Mouse (Mus musculus) thymus, postnatal 10 days (tissue): Measurements from ENCODE around the gene Selenot.
"Not testable (repeated sequence)": the region's sequence is repeated elsewhere in the genome, so short reads cannot be mapped to it uniquely, and the experiment has no call there.

Source experiments
- DNase-seq, 2 experiments: peaks; one replicate each; pipeline ENCODE4 v3.0.0; 2021; ENCODE audit warnings: low spot score in 2 of 2

Selenot gene

DNA sequence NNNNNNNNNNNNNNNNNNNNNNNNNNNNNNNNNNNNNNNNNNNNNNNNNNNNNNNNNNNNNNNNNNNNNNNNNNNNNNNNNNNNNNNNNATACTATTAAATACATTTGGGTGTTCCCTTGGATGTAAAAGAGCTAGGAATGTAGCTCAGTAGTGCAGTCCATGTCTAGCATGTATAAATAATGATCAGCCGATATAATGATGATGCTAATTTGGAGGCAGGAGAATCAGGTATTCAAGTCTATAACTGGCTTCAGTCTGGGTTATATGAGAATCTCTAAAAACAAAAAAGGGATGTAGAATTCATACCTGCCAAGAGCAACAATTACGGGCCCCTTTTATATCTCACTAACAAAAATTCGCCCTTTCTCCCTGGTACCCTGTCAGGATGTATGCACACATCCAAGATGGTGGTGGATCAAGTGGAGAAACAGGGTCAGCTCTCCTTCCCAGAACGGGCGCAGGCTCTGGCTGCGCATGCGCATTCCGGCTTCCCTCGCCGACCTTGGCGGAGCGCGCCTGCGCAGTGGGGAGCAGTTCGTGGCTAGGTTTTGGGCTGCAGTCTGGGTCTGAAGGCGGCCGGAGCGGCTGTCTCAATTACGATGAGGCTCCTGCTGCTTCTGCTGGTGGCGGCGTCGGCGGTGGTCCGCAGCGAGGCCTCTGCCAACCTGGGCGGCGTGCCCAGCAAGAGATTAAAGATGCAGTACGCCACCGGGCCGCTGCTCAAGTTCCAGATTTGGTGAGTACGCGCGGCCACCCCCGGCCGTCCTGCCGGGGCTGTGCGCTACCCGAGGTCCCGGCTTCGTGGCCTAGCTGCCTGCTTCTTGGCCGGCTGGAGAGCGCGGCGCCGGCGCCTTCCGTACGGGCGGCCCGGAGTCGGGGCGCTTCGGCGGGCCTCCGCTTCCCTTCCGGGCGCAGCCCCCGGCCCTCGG, at the start of gene Selenot:
Selenot (plus strand) TSS at position 500 of the 930 bp plus-strand sequence.
- peak; percentile 91 to 97 for DNase-seq

DNA sequence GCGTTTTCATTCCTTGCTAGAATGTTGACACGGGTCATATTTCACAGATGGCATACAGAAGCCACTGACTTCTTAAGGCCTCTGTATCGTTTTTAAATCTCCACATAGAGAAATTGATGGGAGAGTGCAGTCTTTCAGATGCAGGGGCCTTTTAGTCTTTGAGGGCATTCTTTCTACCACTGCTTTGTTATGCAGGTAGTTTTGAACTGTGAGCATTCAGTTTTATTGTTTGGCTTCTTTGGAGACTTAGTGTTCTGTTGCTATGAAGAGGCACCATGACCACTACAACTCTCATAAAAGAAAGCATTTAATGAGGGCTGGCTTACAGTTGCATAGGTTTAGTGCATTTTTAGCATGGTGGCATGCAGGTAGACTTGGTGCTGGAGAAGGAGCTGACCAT, 39.9 kb upstream of the Selenot start:
- no peak for DNase-seq

GRCm38 (mm10) chr3:58552001-58552811, 24.2 kb upstream of the Selenot start:
- no peak for DNase-seq

DNA sequence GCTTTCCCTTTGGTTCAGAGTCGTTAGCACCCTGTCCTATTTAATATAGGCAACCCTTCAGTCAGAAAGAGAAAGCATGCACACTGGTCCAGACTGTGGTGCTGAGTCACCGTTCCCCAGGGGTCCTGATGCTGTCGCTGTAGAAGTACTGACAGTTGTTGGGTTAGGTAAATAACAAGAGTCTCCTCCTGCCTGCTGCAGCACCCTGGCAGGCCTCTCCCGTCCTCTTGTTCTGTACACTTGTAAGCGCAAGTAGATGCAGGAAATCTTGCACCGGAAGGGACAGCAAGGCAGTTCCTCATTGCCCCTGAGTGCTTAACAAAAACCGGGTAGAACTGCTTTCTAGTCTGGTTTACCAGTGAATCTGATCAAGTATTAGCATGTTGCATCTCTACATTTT, 19.8 kb upstream of the Selenot start:
- DNase-seq: no peak

DNA sequence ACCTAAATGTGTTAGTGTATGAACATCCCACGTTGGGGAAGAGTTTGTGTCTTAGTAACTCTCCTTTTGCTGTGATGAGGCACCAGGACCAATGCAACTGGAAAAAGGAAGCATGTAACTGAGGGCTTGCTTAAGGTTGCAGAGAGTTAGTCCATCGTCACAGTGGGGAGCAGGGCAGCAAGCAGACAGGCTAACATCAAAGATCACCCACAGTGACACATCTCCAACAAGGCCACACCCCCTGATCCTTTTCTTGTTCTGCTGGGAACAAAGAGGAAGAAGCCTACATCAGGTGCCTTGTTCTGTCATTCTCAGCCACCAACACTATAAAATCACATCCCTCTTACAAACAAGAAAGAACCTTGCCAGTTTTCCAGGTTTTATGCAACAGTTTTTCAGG, 16.5 kb upstream of the Selenot start:
- no peak for DNase-seq

GRCm38 (mm10) chr3:58561437-58561836, 15.0 kb upstream of the Selenot start:
- no peak for DNase-seq

- no peak for DNase-seq
These were observed 5.6 kb upstream of the Selenot start for GRCm38 (mm10) chr3:58570821-58571220.

- DNase-seq: peak in 1 of 2 experiments; percentile 38
These were observed 649 bp downstream of the Selenot start for GRCm38 (mm10) chr3:58577067-58577503.

- DNase-seq: no peak
These were observed 1.1 kb downstream of the Selenot start for GRCm38 (mm10) chr3:58577506-58578050.

- no peak for DNase-seq
These were observed 5.1 kb downstream of the Selenot start for GRCm38 (mm10) chr3:58581530-58581929.

DNA sequence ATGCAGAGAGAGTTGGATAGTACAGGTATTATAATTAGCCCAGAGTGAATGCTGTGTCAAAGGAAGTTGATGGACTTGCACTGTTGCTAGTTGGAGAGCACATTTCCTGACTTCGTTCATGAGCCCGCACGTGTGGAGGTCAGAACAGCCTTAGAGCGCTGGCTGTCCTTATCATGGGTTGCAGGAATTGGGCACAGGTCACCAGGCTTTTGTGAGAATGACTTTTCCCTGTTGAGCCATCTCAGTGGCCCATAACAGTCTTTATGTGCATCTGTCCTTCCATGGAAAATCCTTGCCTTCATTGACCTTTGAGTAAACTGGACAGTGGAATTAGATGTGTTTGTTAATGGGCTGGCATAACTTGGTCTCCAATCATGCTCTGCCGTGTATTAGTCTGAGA, 5.9 kb downstream of the Selenot start:
- no peak for DNase-seq

GRCm38 (mm10) chr3:58582788-58583426, 6.5 kb downstream of the Selenot start:
- no peak for DNase-seq

DNA sequence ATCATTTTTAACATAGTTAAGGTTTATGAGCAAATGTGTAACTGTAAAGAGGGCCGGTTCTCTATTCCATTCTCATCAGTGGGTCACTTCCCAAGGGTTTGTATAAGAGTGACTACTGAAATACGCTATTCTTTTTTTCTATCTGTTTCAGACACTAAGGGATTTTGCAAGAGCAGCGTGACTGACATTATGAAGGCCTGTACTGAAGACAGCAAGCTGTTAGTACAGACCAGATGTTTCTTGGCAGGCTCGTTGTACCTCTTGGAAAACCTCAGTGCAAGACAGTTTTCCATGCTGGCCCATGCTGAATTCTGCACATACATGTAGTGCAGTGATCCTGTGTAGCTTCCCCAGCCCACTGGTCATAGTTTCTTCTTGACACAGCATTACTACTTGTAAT, 14.1 kb downstream of the Selenot start:
- not testable (repeated sequence) for DNase-seq

- not testable (repeated sequence) for DNase-seq
These were observed 16.2 kb downstream of the Selenot start for GRCm38 (mm10) chr3:58592666-58593065.

- no peak for DNase-seq
These were observed 17.2 kb downstream of the Selenot start for GRCm38 (mm10) chr3:58593623-58594022.

DNA sequence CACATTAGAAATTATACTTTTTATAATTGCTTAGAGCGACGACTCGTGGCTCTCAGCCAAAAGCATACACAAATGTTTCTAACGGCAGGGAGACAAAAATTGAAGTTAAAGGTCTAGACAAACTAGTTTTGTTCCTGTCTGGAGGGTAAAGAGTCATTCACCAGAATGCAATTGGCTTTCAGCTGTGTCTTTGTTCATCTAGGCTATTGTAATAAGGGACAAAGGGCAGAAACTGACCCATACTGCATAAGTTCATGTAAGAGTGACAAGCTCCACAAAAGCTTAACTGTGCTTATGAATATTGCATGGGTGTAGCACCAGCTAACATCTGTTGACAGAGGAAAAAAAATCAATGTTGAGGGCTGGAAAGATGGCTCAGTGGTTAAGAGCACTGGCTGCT, 32.1 kb downstream of the Selenot start:
- no peak for DNase-seq

- DNase-seq: no peak
These were observed 33.5 kb downstream of the Selenot start for GRCm38 (mm10) chr3:58609985-58610384.

- DNase-seq: no peak
These were observed 44.6 kb downstream of the Selenot start for GRCm38 (mm10) chr3:58621066-58621465.

GRCm38 (mm10) chr3:58622665-58623394, 46.4 kb downstream of the Selenot start:
- DNase-seq: no peak

GRCm38 (mm10) chr3:58624981-58625380, 48.5 kb downstream of the Selenot start:
- no peak for DNase-seq

DNA sequence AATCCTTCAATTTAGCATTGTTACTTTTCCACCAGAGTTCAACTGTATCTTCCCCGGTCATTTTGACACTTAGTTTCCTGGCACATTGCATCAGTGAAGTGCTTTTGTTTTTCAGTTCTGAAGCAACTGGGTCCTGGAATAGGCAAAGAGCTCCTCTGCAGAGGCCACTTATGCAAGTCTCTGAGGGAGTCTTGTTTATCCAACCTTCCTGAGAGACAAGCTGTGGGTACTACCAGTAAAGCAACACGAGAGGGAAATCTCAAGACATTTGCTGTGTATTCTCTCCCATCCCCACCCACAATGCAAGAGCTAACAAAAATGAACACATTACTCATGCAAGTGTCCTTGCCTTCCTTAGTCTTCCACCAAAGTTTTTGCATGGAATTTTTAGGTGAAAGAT, 55.3 kb downstream of the Selenot start:
- DNase-seq: no peak
